Mouse (Mus musculus) kidney, embryonic 15.5 days (tissue): ENCODE measurements at regions not wholly inside any gene's neighbourhood (a gene's known extent, or its start where the extent isn't known, plus 50 kb on each side); places are given as distances from the start of the nearest gene placed in this dataset.
"Not testable (repeated sequence)": the region's sequence is repeated elsewhere in the genome, so short reads cannot be mapped to it uniquely, and the experiment has no call there.

Experiments used
- ATAC-seq: fragments of 200-750 bp; cut with Nextera tagmentation; replicated peaks from 2 replicates; pipeline ENCODE4 v1.8.0; 2017; ENCODE audit warnings: moderate TSS enrichment; ENCODE audit not compliant: low FRiP score
- H3K27ac ChIP-seq: fragments of 300-500 bp; sonication (generic); 2 replicates; pipeline ENCODE4 v1.5.1; 2015; ENCODE audit warnings: mild to moderate bottlenecking, inconsistent platforms
- H3K27me3 ChIP-seq: fragments of 300-500 bp; sonication (generic); 2 replicates; pipeline ENCODE4 v1.6.1; 2015; ENCODE audit warnings: inconsistent platforms
- H3K36me3 ChIP-seq: fragments of 300-500 bp; sonication (generic); 2 replicates; pipeline ENCODE4 v1.6.1; 2015; ENCODE audit warnings: inconsistent platforms
- H3K4me1 ChIP-seq: fragments of 300-500 bp; sonication (generic); 2 replicates; pipeline ENCODE4 v1.6.1; 2015; ENCODE audit warnings: inconsistent platforms
- H3K4me2 ChIP-seq: fragments of 300-500 bp; sonication (generic); 2 replicates; pipeline ENCODE4 v1.6.1; 2015; ENCODE audit warnings: moderate library complexity, mild to moderate bottlenecking, inconsistent platforms
- H3K4me3 ChIP-seq: fragments of 300-500 bp; sonication (generic); replicated peaks from 2 replicates; pipeline ENCODE4 v1.5.1; 2015; ENCODE audit warnings: mild to moderate bottlenecking, inconsistent platforms
- H3K9ac ChIP-seq: fragments of 300-500 bp; sonication (generic); 2 replicates; pipeline ENCODE4 v1.6.1; 2015; ENCODE audit warnings: mild to moderate bottlenecking, inconsistent platforms
- H3K9me3 ChIP-seq: fragments of 300-500 bp; sonication (generic); replicated peaks from 2 replicates; pipeline ENCODE4 v1.6.1; 2016; ENCODE audit warnings: inconsistent platforms
- WGBS: fragments of 180-500 bp; shearing (Covaris S2); methylation state at CpG from one replicate; pipeline ENCODE4 v1.1.7; 2015; ENCODE audit warnings: mixed read lengths; 5-methylcytosine and 5-hydroxymethylcytosine counted together

DNA sequence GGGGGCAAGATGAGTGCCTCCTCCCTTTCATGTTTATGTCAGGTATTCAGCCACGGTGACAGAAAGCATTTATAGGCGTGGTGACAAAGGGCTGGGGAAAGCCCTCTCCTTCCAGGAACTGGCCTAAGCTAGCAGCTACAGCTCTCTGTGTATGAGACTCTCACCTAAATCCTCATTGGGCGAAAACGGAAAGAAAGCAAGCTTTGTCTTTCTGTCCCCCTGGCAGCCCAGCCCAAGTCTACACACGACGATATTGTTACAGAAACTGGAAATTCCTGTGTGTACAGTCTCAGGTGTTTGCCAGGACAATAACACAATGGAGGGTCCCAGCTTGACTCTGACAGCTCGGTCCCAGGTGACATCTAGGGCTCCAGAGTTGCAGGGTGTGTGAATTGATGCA is 60.0 kb downstream of the Dact2 start:
- ATAC-seq = no peak
- Histone ChIP-seq H3K27ac (no peak overlapping the region), H3K4me1 (no peaks in the 10 kb centered on the region)

DNA sequence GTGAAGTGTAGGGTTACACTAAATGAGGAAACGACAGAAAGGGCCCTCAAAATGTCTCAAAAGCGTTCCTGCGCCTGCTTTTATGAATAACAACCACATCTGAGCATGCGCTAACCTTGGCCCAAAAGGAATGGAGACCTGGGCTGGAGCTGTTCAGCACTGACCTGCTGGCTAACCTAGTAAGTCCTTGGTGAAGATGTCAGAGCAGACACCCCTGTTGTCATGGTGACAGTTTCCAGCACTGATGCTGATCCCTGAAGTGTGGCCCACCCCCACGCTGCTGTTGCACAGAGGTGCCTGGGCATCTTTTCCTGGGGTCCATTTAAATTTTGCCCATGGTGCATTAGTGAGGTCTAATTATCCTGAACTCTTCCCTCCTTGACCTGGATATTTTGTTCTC is 62.4 kb downstream of the Dact2 start:
- Histone ChIP-seq H3K9me3 (no peaks in the 10 kb centered on the region), H3K9ac (no peak overlapping the region), H3K4me2 (no peak overlapping the region), H3K4me3 (no peak overlapping the region), H3K27me3 (peaks cover 18% of the 10 kb centered on the region; the same call in 1 of the 2 replicates), H3K27ac (no peak overlapping the region), H3K36me3 (no peaks in the 10 kb centered on the region), H3K4me1 (no peaks in the 10 kb centered on the region)
- WGBS = 72% methylated on average over 5 of the region's 5 CpGs
- ATAC-seq = no peak

More for the DNA sequence above, 60.0 kb downstream of the Dact2 start:
- H3K27me3 ChIP-seq = peaks cover 12% of the 10 kb centered on the region; the same call in 1 of the 2 replicates
- H3K4me3 ChIP-seq = no peak overlapping the region
- H3K36me3 ChIP-seq = no peaks in the 10 kb centered on the region
- no peaks in the 10 kb centered on the region for H3K9me3 ChIP-seq
- no peak overlapping the region for H3K4me2 ChIP-seq
- H3K9ac ChIP-seq = no peak overlapping the region
- WGBS = 67% methylated on average over 7 of the region's 7 CpGs

DNA sequence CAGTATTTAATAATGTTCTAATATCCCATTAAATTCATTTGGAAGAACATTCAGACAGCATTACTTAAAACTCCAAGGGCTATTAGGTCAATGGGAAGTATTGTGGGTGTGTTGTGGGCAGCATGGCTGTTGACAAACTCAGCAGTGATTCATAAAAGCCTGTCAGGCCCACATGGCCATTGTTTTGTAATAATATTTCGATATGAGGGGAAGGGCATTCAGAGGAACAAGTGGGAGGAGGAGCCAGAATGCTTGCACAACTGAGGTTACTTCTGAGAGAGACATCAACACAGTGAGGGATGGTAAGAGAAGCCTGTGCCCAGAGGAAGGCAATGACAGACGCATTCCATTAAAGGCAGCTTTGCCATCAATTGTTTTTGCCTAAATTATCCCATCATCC is 63.8 kb downstream of the Dact2 start:
- WGBS = 76% methylated on average over 2 of the region's 2 CpGs
- peaks cover 23% of the 10 kb centered on the region; the same call in 1 of the 2 replicates for H3K27me3 ChIP-seq
- no peak overlapping the region for H3K4me2 ChIP-seq
- no peaks in the 10 kb centered on the region for H3K36me3 ChIP-seq
- H3K9ac ChIP-seq = no peak overlapping the region
- no peak for ATAC-seq
- no peaks in the 10 kb centered on the region for H3K9me3 ChIP-seq
- H3K4me1 ChIP-seq = no peaks in the 10 kb centered on the region
- H3K27ac ChIP-seq = no peak overlapping the region
- no peak overlapping the region for H3K4me3 ChIP-seq

DNA sequence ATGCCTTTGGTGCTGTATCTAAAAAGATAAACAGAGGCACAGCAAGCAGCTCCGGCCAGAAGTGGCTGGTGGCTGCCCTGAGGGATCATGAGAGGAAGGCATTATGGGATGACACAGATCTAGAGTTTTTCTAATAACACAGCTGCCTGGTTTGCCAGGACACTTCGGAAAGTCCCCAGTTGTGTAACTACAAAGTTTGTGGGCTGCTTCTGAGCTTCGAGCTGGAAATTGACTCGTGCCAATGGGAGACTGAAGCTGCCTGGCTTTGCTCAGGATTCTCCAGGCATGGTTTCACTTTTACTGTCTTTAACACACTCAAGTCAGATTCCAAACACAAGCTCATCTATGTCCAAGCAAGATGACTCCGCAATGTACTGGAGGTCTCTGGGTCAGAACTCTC is 65.2 kb downstream of the Dact2 start:
- no peak overlapping the region for H3K4me3 ChIP-seq
- no peak overlapping the region for H3K9ac ChIP-seq
- no peaks in the 10 kb centered on the region for H3K9me3 ChIP-seq
- peaks cover 23% of the 10 kb centered on the region; the same call in 1 of the 2 replicates for H3K27me3 ChIP-seq
- no peak overlapping the region for H3K27ac ChIP-seq
- WGBS = 82% methylated on average over 5 of the region's 5 CpGs
- no peaks in the 10 kb centered on the region for H3K4me1 ChIP-seq
- H3K4me2 ChIP-seq = no peak overlapping the region
- H3K36me3 ChIP-seq = no peaks in the 10 kb centered on the region
- ATAC-seq = no peak

DNA sequence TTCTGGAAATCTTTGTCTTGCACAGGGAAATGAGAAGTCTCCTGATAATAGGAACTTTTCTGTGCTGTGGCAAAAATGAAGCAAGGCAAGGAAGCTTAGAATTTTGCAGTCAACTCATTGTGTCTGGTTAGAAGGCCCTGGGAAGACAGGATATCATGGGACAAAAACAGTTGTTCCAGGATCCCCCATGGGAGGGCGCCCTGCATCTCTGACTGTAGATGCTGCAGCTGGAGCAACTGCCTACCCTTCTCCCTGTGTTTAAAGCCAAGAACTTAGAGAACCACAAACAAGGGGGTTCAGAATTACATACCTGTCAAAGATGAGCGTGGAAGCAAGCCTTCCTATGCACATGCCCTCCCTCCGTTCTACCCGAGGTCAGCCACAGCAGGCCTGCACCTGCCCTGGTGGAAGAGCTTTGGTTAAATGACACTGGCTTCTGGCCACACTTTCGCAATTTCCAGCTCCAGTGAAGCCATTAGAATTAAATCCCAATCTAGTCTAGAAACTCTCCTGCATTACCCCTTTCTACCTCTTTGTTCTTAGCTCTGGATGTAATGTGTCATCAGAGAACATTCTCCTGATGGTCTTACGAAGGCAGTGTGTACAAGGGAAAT is 67.3 kb downstream of the Dact2 start:
- Histone ChIP-seq H3K36me3 (no peaks in the 10 kb centered on the region), H3K9me3 (no peaks in the 10 kb centered on the region), H3K4me3 (no peak overlapping the region), H3K9ac (no peak overlapping the region), H3K4me1 (no peaks in the 10 kb centered on the region), H3K4me2 (no peak overlapping the region), H3K27me3 (peaks cover 19% of the 10 kb centered on the region; the same call in 1 of the 2 replicates), H3K27ac (no peak overlapping the region)
- 0 out of 2 replicates have a peak, but pooled peaks have one; percentile 25 for ATAC-seq
- WGBS = 57% methylated on average over 6 of the region's 6 CpGs

DNA sequence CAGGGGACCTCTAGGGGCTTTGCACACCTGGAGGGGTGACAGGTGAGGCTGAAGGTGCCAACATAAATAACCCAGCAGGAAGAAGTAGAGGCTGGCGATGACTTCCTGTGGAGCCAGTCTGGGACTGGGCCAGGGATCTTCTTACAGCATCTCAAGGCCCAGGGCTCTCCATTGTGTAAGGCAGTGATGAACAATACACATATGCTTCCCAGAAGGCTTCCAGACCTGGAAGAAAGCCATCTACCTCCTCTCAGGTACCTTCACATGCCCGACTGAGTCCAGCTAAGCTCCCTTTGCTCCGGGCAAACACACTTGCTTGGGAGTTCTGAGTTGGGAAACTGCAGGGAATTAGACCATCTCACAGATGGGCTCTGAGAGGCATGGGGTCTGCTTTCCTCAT is 69.5 kb downstream of the Dact2 start:
- Histone ChIP-seq H3K4me3 (no peak overlapping the region), H3K27ac (no peak overlapping the region), H3K27me3 (peaks cover 15% of the 10 kb centered on the region; the same call in 1 of the 2 replicates), H3K4me2 (no peak overlapping the region), H3K36me3 (no peaks in the 10 kb centered on the region), H3K4me1 (no peaks in the 10 kb centered on the region), H3K9me3 (no peaks in the 10 kb centered on the region), H3K9ac (no peak overlapping the region)
- WGBS = 72% methylated on average over 3 of the region's 3 CpGs
- no peak for ATAC-seq

DNA sequence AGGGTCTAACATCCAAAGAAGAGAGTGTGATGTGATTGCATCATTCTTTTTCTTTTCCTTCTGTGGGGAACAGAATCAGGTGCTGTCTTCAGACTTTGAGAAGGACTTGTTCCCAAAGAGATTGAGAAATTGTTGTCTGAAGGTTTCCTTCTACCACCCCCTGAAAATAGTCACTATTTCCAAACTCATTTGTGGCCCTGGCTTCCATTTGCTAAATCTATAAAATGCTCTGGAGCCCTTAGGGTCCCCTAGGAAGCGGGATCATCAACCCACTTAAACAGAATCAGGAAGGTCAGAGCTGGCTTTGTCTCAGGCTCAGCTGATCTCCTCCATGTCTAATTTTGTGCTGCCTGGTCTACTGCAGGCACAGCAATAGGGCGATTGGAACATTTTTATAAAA is 70.1 kb downstream of the Dact2 start:
- Histone ChIP-seq H3K4me2 (no peak overlapping the region), H3K9me3 (no peaks in the 10 kb centered on the region), H3K36me3 (no peaks in the 10 kb centered on the region), H3K9ac (no peak overlapping the region), H3K27me3 (peaks cover 10% of the 10 kb centered on the region; the same call in 1 of the 2 replicates), H3K4me1 (no peaks in the 10 kb centered on the region), H3K4me3 (no peak overlapping the region), H3K27ac (no peak overlapping the region)
- no peak for ATAC-seq
- 84% methylated on average over 2 of the region's 2 CpGs for WGBS

DNA sequence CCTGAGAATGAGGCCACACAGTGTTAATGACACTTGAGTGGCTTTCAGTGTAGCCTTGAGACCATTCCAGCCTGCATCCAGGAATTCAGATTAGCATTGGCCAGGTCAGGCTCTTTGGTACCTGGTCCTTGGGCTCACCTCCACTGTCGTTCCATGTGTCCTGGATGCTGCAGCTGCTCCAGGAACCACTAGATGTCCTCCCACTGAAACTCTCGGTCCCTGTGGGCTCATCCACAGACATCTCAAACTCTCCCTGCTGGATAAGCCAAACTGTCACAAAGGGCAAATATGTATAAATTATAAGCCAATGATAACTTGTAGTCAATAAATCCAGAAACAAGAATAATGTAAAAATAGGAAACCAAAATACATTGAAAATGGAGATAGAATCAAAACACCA is 67.7 kb upstream of the Gm7358 start:
- not testable (repeated sequence) for H3K4me1 ChIP-seq, H3K4me3 ChIP-seq, H3K9me3 ChIP-seq, H3K27me3 ChIP-seq, H3K9ac ChIP-seq, ATAC-seq, H3K36me3 ChIP-seq, H3K4me2 ChIP-seq, H3K27ac ChIP-seq
- WGBS = 17% methylated on average over 2 of the region's 2 CpGs

DNA sequence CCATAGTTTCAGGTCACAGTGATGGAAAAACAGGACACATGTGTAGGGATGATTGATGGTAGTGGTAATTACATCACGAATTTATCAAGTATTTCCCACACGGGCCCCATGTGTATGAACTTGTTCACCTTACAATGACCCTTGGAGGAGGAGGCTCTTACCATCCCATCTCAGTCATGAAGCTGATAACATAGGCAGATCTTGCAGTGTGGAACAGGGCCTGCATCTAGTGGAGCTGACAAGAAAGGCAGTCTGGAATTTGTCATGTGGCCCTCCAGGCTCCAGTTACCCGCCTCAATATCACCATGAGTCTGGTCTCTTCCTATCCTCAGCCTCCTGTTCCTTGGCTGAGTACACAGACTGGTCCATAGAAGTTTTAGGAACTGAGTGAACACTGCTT is 59.5 kb upstream of the Gm7358 start:
- 61% methylated on average over 3 of the region's 3 CpGs for WGBS
- ATAC-seq = no peak

DNA sequence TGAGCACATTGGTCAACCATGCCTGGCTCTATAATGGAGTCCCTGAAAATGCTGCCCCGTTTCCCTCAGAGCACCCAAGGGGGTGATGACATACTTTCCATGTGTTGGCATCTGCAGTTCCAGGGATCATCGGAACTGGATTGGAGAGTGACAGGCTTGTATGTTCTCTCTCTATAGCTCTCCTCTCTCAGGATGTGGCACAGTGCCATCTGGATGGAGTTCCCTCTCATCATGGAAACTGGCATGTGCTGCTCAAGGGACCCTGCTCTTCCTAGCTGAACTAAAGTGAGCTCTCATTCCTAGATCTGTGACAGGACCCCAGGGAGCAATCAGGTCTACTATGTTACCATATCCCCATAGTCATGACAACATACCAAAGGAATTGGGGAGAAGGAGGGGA is 56.9 kb upstream of the Gm7358 start:
- no peaks in the 10 kb centered on the region for H3K9me3 ChIP-seq
- no peak overlapping the region for H3K27ac ChIP-seq
- ATAC-seq = no peak
- H3K27me3 ChIP-seq = no peaks in the 10 kb centered on the region; the same call in 1 of the 2 replicates
- no peak overlapping the region for H3K9ac ChIP-seq
- H3K4me1 ChIP-seq = no peaks in the 10 kb centered on the region
- no peak overlapping the region for H3K4me3 ChIP-seq
- H3K36me3 ChIP-seq = no peaks in the 10 kb centered on the region
- no peak overlapping the region for H3K4me2 ChIP-seq
- WGBS = 92% methylated on average over 2 of the region's 2 CpGs

More for the DNA sequence above, 59.5 kb upstream of the Gm7358 start:
- Histone ChIP-seq H3K36me3 (no peaks in the 10 kb centered on the region), H3K4me2 (no peak overlapping the region), H3K4me3 (no peak overlapping the region), H3K9me3 (no peaks in the 10 kb centered on the region), H3K4me1 (no peaks in the 10 kb centered on the region), H3K27me3 (no peaks in the 10 kb centered on the region), H3K9ac (no peak overlapping the region), H3K27ac (no peak overlapping the region)

DNA sequence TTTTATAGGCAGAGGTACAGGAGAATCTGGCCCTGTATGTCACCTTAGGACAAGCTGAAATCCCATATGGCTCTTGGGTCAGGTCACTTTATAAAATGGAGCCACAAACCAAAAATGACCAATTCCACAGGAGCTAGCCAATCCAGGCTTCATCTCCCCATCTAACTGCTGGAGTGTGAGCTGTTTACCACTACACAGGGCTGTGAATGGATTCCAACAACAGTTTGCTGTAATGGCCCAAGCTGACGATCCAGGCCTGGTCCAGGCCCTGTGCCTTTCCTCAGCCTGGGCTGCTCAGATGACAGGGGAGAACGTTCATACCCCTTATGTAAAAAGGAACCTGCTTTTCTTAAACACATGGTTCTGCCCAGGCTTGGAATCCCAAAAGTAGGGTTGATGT is 55.5 kb upstream of the Gm7358 start:
- no peak overlapping the region for H3K4me3 ChIP-seq
- no peaks in the 10 kb centered on the region for H3K4me1 ChIP-seq
- no peak overlapping the region for H3K9ac ChIP-seq
- ATAC-seq = no peak
- no peaks in the 10 kb centered on the region for H3K9me3 ChIP-seq
- H3K36me3 ChIP-seq = no peaks in the 10 kb centered on the region
- H3K27ac ChIP-seq = no peak overlapping the region
- H3K4me2 ChIP-seq = no peak overlapping the region
- H3K27me3 ChIP-seq = no peaks in the 10 kb centered on the region; the same call in 1 of the 2 replicates
- 72% methylated on average over 2 of the region's 2 CpGs for WGBS

DNA sequence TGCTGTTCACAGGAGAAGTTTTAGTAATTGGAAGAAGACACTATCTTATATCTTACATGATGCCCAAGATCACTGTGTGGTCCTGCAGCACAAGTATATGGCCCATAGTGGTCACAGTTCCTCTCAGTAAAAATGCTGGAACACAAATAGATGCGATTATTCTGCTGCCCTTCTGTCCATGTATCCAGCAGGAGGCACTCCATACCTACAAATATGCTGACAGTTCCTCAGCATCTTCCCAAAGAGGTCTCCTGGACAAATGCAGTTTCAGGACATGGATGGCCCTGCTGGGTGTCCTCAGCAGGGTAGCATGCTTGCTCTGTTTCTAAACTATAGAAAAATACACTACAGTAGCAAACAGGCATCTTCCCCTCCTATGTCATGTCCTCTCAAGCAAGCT is 52.4 kb upstream of the Gm7358 start:
- H3K36me3 ChIP-seq, H3K9me3 ChIP-seq, H3K27me3 ChIP-seq, ATAC-seq, H3K4me3 ChIP-seq, H3K4me1 ChIP-seq, H3K9ac ChIP-seq, H3K4me2 ChIP-seq, H3K27ac ChIP-seq: not testable (repeated sequence)
- WGBS = 22% methylated on average over 1 of the region's 1 CpGs
